Mouse (Mus musculus): Measurements from ENCODE around the gene Cstad.

Gene Cstad

GRCm38 (mm10) chr2:30657674-30658479 is 63.0 kb downstream of the Cstad start:
- in situ Hi-C loops (cut with MboI; ENCODE audit: low sequenced_read_pairs) = no loop called here

GRCm38 (mm10) chr2:30658480-30658843 is 63.6 kb downstream of the Cstad start:
- in situ Hi-C loops (cut with MboI; ENCODE audit: low sequenced_read_pairs) = no loop called here
